Mouse (Mus musculus): ENCODE measurements around the gene Il25. TPM values are rescaled to one million over a fixed set of nuclear protein-coding genes. Genes with fewer than 3 reads are reported as not detected.
"Not testable (repeated sequence)": the region's sequence is repeated elsewhere in the genome, so short reads cannot be mapped to it uniquely, and the experiment has no call there.

Gene Il25
- polyA plus RNA-seq, 1 experiment from 2014 or later: not detected

DNA sequence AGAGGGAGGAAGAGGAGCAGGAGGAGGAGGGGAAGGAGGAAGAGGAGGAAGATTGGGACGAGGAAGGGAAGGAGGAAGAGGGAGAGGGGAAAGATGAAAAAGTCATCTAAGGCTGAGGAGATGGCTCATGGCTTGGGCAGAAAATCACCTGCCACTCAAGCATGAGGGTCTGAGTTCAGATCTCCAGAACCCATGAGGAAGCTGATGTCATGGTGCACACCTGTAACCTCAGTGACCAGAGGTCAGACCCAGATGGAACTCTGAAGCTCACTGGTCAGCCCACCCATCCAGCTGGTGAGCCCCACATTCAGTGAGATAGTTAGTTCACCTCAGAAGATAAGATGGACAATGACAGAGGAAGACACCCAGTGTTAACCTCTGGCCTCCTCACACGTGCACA is 12.4 kb downstream of the Il25 start:
- Histone ChIP-seq H3K4me2 (no peak overlapping the region), H3K27me3 (no peaks in the 10 kb centered on the region), H3K27ac (no peak overlapping the region), H3K9ac (no peak overlapping the region), H3K4me1 (peaks cover 5% of the 10 kb centered on the region; the same call in 1 of the 2 replicates), H3K36me3 (no peaks in the 10 kb centered on the region), H3K9me3 (no peaks in the 10 kb centered on the region), H3K4me3 (no peak overlapping the region)
- WGBS: 70% methylated on average over 2 of the region's 2 CpGs
- no peak for ATAC-seq (ENCODE audit: insufficient number of reproducible peaks, insufficient read depth, low FRiP score, low TSS enrichment, low read depth)

DNA sequence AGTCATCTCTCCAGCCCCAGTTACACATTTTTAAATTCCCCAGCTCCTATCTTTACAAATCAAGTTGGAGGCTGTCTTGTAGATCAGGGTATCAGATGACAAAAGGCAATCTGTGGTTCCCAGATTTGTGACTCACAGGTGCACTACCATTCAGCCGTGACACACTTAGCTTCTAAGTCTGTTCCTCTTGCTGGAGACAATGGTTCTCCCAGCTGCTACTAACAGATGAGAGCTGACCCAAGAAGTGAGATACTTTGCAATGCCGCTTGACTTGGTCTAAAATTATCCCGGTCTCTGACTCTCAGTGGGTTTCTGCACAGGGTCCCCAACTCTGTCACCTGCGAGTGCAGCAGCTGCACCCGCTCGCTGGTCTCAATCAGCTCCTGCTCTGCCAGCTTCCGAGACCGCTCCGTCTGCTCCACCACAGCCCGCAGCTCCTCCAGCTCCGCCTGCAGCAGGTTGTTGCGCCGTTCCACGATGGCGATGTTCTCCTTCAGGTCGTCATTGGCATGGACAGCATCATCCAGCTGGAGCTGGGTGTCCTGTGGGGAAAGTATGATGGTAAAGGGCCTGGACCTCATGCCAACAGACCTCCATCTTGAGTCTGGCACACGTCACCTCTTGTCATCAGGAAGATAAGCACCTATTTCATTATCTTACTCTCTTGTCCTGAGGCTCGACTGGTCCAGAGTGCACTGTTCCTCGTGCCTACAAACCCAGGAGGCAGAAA is 13.6 kb downstream of the Il25 start:
- Histone ChIP-seq H3K27ac (no peak overlapping the region), H3K4me1 (peaks cover 3% of the 10 kb centered on the region; the same call in 1 of the 2 replicates), H3K4me2 (no peak overlapping the region), H3K4me3 (no peak overlapping the region), H3K27me3 (no peaks in the 10 kb centered on the region), H3K9ac (no peak overlapping the region), H3K36me3 (no peaks in the 10 kb centered on the region), H3K9me3 (no peaks in the 10 kb centered on the region)
- WGBS: 85% methylated on average over 19 of the region's 19 CpGs
- no peak for ATAC-seq (ENCODE audit: insufficient number of reproducible peaks, insufficient read depth, low FRiP score, low TSS enrichment, low read depth)

DNA sequence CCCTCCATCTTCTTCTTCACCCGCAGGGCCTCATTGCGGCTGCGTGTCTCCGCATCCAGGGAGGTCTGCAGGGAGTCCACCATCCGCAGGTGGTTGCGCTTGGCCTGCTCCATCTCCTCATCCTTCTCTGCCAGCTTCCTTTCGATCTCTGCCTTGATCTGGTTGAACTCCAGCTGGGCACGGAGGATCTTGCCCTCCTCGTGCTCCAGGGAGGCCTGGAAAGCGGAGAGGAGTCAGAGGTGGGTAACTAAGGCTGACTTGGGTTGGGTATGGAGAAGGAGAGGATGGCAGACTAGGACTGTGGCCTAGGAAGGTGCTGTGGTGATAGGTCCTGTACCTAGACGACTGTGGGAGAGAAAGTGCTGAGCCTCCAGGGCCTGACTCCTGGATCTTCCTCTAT is 14.5 kb downstream of the Il25 start:
- WGBS: 86% methylated on average over 11 of the region's 11 CpGs
- H3K36me3 ChIP-seq; ATAC-seq (ENCODE audit: insufficient number of reproducible peaks, insufficient read depth, low FRiP score, low TSS enrichment, low read depth); H3K4me3 ChIP-seq; H3K4me1 ChIP-seq; H3K27me3 ChIP-seq; H3K9ac ChIP-seq; H3K9me3 ChIP-seq; H3K4me2 ChIP-seq; H3K27ac ChIP-seq: not testable (repeated sequence)

DNA sequence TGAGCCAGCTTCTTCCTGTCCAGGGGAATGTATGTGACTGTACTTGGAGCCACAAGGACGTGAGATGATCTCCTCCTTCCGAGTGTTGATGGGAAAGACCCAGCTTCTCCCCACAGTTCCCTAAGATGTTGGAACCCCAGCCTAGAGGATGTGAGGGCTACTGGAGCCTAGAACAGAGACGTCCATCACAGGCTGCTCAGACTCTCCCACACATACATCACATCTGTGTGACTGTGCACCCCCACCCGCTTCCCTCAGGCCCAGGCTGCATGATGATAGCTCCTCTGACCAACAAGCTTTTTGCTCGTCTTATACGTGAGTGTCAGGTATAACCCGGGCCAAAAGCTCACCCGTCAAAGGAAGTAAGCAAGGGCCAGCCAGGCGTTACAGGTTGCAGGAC is 16.3 kb downstream of the Il25 start:
- Histone ChIP-seq H3K9ac (no peak overlapping the region), H3K4me3 (no peak overlapping the region), H3K9me3 (no peaks in the 10 kb centered on the region), H3K27me3 (no peaks in the 10 kb centered on the region), H3K36me3 (no peaks in the 10 kb centered on the region), H3K4me2 (no peak overlapping the region), H3K4me1 (no peaks in the 10 kb centered on the region), H3K27ac (no peak overlapping the region)
- WGBS: 85% methylated on average over 9 of the region's 9 CpGs
- no peak for ATAC-seq (ENCODE audit: insufficient number of reproducible peaks, insufficient read depth, low FRiP score, low TSS enrichment, low read depth)

DNA sequence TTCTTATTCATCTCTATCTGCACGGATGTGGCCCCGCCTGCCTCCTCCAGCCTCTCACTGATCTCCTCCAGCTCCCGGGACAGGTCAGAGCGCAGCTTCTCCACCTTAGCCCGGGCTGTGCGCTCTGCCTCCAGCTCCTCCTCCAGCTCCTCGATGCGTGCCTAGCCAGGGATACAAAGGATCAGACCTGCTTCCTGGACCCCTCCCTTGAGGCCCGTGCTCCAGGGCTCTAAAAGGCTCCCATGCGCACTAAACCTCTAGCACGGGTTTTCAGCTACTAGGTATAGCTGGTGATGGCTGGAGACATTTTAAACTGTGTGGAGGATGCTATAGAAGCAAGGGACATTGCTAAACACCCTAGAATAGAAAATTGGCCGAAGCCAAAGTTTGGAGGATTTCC is 18.0 kb downstream of the Il25 start:
- Histone ChIP-seq H3K4me3 (no peak overlapping the region), H3K9me3 (no peaks in the 10 kb centered on the region), H3K9ac (no peak overlapping the region), H3K4me1 (no peaks in the 10 kb centered on the region), H3K36me3 (no peaks in the 10 kb centered on the region), H3K27me3 (no peaks in the 10 kb centered on the region), H3K27ac (no peak overlapping the region), H3K4me2 (no peak overlapping the region)
- 63% methylated on average over 12 of the region's 12 CpGs for WGBS
- no peak for ATAC-seq (ENCODE audit: insufficient number of reproducible peaks, insufficient read depth, low FRiP score, low TSS enrichment, low read depth)

DNA sequence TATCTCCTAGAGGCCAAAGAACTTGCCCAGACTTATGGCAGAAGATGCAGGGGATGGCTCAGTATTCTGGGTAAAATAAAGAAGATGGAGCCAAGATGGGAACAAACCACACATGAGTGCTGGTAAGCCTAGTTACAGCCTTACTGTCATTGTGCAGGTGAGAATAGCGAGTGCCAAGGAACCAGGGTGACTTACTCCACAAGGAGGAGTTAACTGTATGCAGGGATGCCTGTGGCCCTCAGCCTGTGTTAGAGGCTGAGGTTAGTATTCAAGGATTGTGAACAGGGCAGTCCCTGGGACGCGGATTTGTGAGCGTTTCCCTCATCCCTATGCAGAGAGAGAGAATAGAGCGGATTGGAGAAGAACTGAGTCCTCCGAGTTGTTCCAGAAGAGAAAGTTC is 19.1 kb downstream of the Il25 start:
- ATAC-seq (ENCODE audit: insufficient number of reproducible peaks, insufficient read depth, low FRiP score, low TSS enrichment, low read depth): no peak
- 87% methylated on average over 6 of the region's 6 CpGs for WGBS

DNA sequence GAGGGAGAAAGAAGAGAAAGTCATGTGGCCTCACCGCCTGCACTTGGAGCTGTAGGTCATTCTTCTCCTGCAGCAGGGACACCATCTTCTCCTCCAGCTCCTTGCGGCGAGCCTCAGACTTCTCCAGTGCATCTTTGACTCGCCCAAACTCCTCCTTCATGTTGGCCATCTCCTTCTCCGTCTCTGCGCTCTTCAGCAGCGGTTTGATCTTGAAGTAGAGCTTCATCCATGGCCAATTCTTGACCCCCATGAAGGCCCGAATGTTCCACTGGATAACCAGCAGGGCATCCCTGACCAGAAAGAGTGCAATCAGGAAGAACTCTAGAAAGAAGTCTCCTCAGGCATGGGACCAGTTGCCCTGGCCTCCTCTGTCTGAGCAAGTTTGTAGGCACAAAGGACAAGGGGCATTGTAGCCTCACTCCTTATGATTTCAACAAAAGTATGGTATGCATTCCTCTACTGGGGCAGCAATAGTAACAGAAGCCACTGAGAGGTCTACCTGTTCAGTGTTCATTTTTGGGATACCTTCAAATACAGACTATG is 21.2 kb downstream of the Il25 start:
- no peaks in the 10 kb centered on the region for H3K27me3 ChIP-seq
- H3K36me3 ChIP-seq: no peaks in the 10 kb centered on the region
- H3K9me3 ChIP-seq: no peaks in the 10 kb centered on the region
- ATAC-seq (ENCODE audit: insufficient number of reproducible peaks, insufficient read depth, low FRiP score, low TSS enrichment, low read depth): no peak
- 92% methylated on average over 8 of the region's 8 CpGs for WGBS
- H3K4me2 ChIP-seq: no peak overlapping the region
- H3K4me1 ChIP-seq: no peaks in the 10 kb centered on the region
- no peak overlapping the region for H3K27ac ChIP-seq
- H3K4me3 ChIP-seq: no peak overlapping the region
- H3K9ac ChIP-seq: no peak overlapping the region

More for the DNA sequence above, 19.1 kb downstream of the Il25 start:
- no peak overlapping the region for H3K4me3 ChIP-seq
- H3K4me2 ChIP-seq: no peak overlapping the region
- no peak overlapping the region for H3K27ac ChIP-seq
- H3K9ac ChIP-seq: no peak overlapping the region
- no peaks in the 10 kb centered on the region for H3K4me1 ChIP-seq
- no peaks in the 10 kb centered on the region for H3K36me3 ChIP-seq
- no peaks in the 10 kb centered on the region for H3K27me3 ChIP-seq
- H3K9me3 ChIP-seq: no peaks in the 10 kb centered on the region

DNA sequence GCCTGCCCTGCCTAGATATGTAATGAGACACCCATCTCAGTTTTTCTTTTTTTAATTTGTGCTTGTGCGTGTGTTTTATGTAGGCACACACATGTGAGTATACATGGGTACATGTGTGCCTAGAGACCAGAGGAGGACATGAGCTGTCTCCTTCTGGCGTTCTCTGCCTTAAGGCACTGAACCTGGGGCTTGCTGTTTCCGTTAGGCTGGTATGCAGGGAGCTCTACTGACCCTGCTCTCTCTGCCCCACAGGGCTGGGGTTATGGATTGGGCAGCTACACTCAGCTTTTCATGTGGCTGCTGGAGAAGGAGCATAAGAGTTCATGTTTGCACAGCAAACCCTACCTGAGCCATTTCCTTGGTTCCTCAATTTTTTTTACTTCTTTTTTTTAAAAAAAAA is 22.0 kb downstream of the Il25 start:
- Histone ChIP-seq H3K4me1 (no peaks in the 10 kb centered on the region), H3K36me3 (no peaks in the 10 kb centered on the region), H3K4me3 (no peak overlapping the region), H3K9ac (no peak overlapping the region), H3K27ac (no peak overlapping the region), H3K27me3 (no peaks in the 10 kb centered on the region), H3K9me3 (no peaks in the 10 kb centered on the region), H3K4me2 (no peak overlapping the region)
- WGBS: 60% methylated on average over 3 of the region's 3 CpGs
- ATAC-seq (ENCODE audit: insufficient number of reproducible peaks, insufficient read depth, low FRiP score, low TSS enrichment, low read depth): no peak

DNA sequence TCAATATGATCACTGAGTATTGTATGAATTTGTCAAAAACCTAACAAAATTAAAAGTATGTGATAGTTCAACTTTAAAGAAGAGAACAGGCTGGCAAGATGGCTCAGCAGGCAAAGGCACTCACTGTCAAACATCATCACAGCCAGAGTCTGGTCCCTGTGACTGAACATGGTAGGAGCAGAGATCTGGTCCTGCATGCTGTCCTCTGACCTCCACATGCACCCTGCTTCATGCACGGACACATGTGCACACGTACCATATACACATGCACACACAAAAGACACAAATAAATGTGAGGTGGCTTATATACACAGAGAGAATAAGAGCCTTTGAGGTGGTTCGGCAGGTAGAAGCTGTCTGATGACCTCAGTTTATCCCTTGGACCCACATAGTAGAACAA is 23.0 kb downstream of the Il25 start:
- H3K36me3 ChIP-seq: no peaks in the 10 kb centered on the region
- 83% methylated on average over 3 of the region's 3 CpGs for WGBS
- no peaks in the 10 kb centered on the region for H3K4me1 ChIP-seq
- no peak overlapping the region for H3K4me2 ChIP-seq
- no peak for ATAC-seq (ENCODE audit: insufficient number of reproducible peaks, insufficient read depth, low FRiP score, low TSS enrichment, low read depth)
- H3K9ac ChIP-seq: no peak overlapping the region
- H3K27me3 ChIP-seq: no peaks in the 10 kb centered on the region
- H3K9me3 ChIP-seq: no peaks in the 10 kb centered on the region
- no peak overlapping the region for H3K4me3 ChIP-seq
- no peak overlapping the region for H3K27ac ChIP-seq

DNA sequence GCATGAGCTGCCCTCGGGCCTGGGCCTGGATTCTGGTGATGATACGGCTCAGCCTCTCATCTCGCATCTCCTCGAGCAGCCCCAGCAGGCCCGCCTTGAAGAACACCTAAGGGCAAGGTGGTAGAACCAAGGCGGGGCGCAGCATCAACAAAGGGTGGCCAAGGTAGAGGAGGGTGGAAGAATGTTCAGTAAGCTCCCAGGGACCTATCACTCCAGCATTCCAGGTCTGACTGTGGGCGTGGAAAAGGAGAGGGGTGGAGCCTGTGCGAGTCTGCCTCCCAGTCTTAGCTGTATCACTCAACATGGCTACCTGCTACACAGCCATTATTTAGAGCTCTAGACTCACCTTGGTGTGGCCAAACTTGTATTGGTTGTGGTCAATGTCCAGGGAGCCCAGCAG is 24.0 kb downstream of the Il25 start:
- no peaks in the 10 kb centered on the region for H3K27me3 ChIP-seq
- H3K27ac ChIP-seq: no peak overlapping the region
- H3K4me2 ChIP-seq: no peak overlapping the region
- H3K9ac ChIP-seq: no peak overlapping the region
- H3K36me3 ChIP-seq: no peaks in the 10 kb centered on the region
- 81% methylated on average over 9 of the region's 9 CpGs for WGBS
- no peaks in the 10 kb centered on the region for H3K9me3 ChIP-seq
- ATAC-seq (ENCODE audit: insufficient number of reproducible peaks, insufficient read depth, low FRiP score, low TSS enrichment, low read depth): no peak
- no peak overlapping the region for H3K4me3 ChIP-seq
- 0 out of 2 replicates have a peak, but pooled peaks cover 3% of the 10 kb centered on the region for H3K4me1 ChIP-seq

DNA sequence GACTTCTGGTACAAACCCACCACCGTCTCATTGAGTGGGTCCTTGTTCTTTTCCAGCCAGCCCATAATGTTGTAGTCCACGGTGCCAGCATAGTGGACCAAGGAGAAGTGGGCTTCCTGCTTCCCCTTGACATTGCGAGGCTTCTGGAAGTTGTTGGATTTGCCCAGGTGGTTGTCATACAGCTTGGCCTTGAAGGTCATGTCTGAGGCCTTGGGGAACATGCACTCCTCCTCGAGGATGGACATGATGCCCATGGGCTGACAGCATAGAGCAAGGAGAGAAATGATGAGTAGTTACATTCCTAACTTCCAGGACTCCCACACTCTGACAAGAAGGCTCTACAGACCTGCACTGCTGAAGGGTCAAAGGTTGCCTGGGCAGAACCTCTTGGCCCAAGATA is 26.0 kb downstream of the Il25 start:
- H3K4me3 ChIP-seq: no peak overlapping the region
- 0 out of 2 replicates have a peak, but pooled peaks cover 3% of the 10 kb centered on the region for H3K4me1 ChIP-seq
- no peak for ATAC-seq (ENCODE audit: insufficient number of reproducible peaks, insufficient read depth, low FRiP score, low TSS enrichment, low read depth)
- 75% methylated on average over 4 of the region's 4 CpGs for WGBS
- H3K27me3 ChIP-seq: no peaks in the 10 kb centered on the region
- no peak overlapping the region for H3K9ac ChIP-seq
- H3K36me3 ChIP-seq: no peaks in the 10 kb centered on the region
- no peak overlapping the region for H3K27ac ChIP-seq
- H3K4me2 ChIP-seq: no peak overlapping the region
- no peaks in the 10 kb centered on the region for H3K9me3 ChIP-seq

DNA sequence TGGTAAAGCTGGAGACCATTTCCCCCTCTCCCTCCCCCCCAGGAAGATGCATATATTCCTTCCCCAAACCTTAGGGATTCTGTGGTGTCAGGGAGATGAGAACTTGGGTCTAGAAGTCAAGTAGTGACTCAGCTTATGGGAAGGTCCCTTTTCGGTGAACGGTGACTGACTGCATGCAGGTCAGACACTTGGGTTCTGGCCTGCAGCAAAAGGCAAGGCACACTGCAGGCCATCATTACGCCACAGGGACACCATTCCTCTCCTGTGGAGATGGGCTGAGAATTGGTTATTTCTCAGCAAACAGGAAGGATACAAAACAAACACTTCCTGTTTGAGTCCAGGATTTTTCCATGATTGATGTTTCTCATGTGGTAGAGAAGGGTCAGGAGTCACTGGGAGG is 26.7 kb downstream of the Il25 start:
- Histone ChIP-seq H3K27ac (no peak overlapping the region), H3K4me2 (no peak overlapping the region), H3K36me3 (no peaks in the 10 kb centered on the region), H3K4me1 (0 out of 2 replicates have a peak, but pooled peaks cover 3% of the 10 kb centered on the region), H3K9me3 (no peaks in the 10 kb centered on the region), H3K4me3 (no peak overlapping the region), H3K27me3 (no peaks in the 10 kb centered on the region), H3K9ac (no peak overlapping the region)
- WGBS: 98% methylated on average over 3 of the region's 3 CpGs
- no peak for ATAC-seq (ENCODE audit: insufficient number of reproducible peaks, insufficient read depth, low FRiP score, low TSS enrichment, low read depth)
